Mouse (Mus musculus) brain, adult 2 months (tissue): ENCODE measurements at regions not wholly inside any gene's neighbourhood (a gene's known extent, or its start where the extent isn't known, plus 50 kb on each side); places are given as distances from the start of the nearest gene placed in this dataset.

Experiments
- DNase-seq: peaks from one replicate; pipeline ENCODE4 v3.0.0; 2011; ENCODE audit warnings: low read depth, low spot score

- DNase-seq, result peak; percentile 0
Measured at GRCm38 (mm10) chr8:73767233-73767632, 413.9 kb upstream of the Large1 start.

DNA sequence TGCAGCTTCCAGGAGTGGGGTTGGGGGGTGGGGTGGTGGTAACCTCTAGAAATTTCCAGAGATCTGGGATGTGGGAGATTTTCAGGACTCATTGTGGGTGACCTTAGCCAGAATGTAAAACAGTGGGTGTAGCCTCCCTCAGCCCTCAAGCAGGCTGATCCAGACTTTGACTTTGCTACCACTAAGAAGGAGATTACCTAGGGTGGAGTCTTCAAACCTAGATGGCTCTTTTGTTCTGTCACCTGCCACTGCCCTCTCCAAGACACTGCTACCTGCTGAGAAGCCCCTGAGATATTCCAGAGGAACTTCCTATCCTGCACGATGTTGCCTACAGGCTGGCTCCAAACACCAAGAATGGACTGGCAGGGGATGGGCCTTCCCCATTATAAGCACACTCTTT, 405.4 kb upstream of the Large1 start:
- DNase-seq, result no peak

- no peak for DNase-seq
Measured at GRCm38 (mm10) chr8:73750571-73750970, 397.2 kb upstream of the Large1 start.

DNA sequence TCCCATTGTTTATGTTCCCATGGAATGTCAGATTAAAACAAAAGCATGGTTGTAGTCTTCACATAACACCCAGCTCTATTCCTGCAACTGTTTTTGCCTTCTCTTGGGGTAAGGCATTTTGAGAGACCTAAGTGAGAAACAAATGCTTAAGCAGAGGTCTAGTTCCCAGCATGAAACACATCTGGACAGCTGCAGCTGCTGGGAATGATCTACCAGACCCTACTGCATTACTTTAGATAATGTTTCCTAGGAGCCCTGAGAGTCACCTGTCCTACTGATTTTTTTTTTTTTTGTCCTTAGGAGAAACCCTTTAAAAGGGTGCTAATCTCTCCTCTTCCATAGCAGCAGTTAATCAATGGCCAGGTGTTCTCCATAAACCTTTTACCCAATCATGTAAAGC, 353.5 kb upstream of the Large1 start:
- DNase-seq, result no peak
